ENCODE assay signal across 8 mouse cellular contexts in the genomic region with DNA sequence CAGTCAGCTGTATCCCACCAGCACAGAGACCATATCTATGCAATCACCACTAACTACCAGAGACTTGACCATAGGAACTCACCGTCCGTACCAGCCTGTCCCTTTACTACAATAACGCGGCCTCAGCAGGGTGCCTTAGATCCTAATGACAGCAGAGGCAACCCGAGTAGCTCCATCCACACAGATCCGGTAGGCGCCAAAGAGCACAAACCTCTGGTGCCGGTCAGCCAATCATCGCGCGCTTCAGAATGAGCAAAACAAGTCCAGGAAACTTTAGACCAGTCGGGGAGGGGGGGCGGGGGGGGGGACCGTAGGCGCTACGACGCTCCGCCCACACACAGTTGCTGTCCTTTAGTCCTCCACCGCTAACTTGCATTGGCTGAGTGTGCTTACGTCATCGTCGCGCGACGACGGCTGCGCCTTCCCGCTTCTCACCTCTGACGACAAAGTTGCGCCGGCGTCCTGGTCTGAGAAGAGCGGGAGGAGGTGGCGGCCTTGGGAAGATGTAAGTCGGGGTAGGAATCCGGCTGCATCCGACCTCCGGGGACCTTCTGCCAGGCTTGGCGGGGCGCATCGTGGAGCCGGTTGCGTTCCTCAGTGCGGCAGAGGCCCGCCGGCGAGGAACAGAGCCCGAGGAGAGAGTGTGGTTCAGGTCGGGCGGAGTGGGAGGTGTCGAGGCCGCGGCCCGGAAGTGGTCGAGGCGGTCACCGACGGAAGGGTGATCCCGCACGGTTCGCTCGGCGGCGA. TPM values are rescaled to one million over a fixed set of nuclear protein-coding genes. Genes with fewer than 3 reads are reported as not detected.
DNase-seq lines count a peak whose midpoint lies in the region; ATAC-seq and TF ChIP-seq lines count a peak whose summit lies in the region.

TSS of gene Rnps1 (plus strand) at position 336 of the 747 bp plus-strand sequence.

- TF ChIP-seq CTCF in bone marrow macrophage, adult 2 months (IDR thresholded peaks at IDR 0.05; ENCODE audit: low read depth, low read length), result no peak
- no peak for TF ChIP-seq CTCF in embryonic fibroblast, embryonic 13.5 days (IDR thresholded peaks at IDR 0.05; ENCODE audit: borderline replicate concordance, insufficient read depth, low read length)

- H3K4me3 ChIP-seq in bone marrow macrophage, adult 2 months (ENCODE audit: insufficient read depth, low read length), result peak within 1 kb of the TSS; percentile 91
- peak within 1 kb of the TSS; percentile 98 for H3K4me3 ChIP-seq in embryonic fibroblast, embryonic 13.5 days (ENCODE audit: insufficient read depth, low read length)
- H3K4me3 ChIP-seq in kidney, embryonic 14.5 days (ENCODE audit: low read length), result peak within 1 kb of the TSS; percentile 70
- H3K4me3 ChIP-seq in limb, embryonic 15.5 days, result peak within 1 kb of the TSS; percentile 64

- H3K4me2 ChIP-seq in kidney, embryonic 14.5 days (replicated peaks; ENCODE audit: low read depth, low read length), result peak within 1 kb of the TSS; percentile 91
- peak within 1 kb of the TSS; percentile 75 for H3K4me2 ChIP-seq in limb, embryonic 15.5 days

- peaks cover 47% of the 10 kb centered on the region for H3K36me3 ChIP-seq in kidney, embryonic 14.5 days (ENCODE audit: control insufficient read depth, insufficient read depth, low read length)
- peaks cover 57% of the 10 kb centered on the region for H3K36me3 ChIP-seq in limb, embryonic 15.5 days

- peaks cover 12% of the 10 kb centered on the region for H3K4me1 ChIP-seq in bone marrow macrophage, adult 2 months (ENCODE audit: control insufficient read depth, insufficient read depth, low read length)
- H3K4me1 ChIP-seq in embryonic fibroblast, embryonic 13.5 days (ENCODE audit: control insufficient read depth, insufficient read depth, low read length), result peaks cover 10% of the 10 kb centered on the region; the same call in 1 of the 2 replicates
- peaks cover 18% of the 10 kb centered on the region for H3K4me1 ChIP-seq in kidney, embryonic 14.5 days (ENCODE audit: control insufficient read depth, insufficient read depth, low read length)
- peaks cover 28% of the 10 kb centered on the region for H3K4me1 ChIP-seq in limb, embryonic 15.5 days

- peak within 1 kb of the TSS; percentile 93 for H3K9ac ChIP-seq in kidney, embryonic 14.5 days (ENCODE audit: low read depth, low read length)
- peak within 1 kb of the TSS; percentile 72 for H3K9ac ChIP-seq in limb, embryonic 15.5 days

- no peaks in the 10 kb centered on the region for H3K27me3 ChIP-seq in kidney, embryonic 14.5 days (ENCODE audit: control insufficient read depth, insufficient read depth, low read length)
- no peaks in the 10 kb centered on the region for H3K27me3 ChIP-seq in limb, embryonic 15.5 days

- WGBS in kidney, embryonic 14.5 days, result under 1% methylated on average over 64 of the region's 64 CpGs
- WGBS in limb, embryonic 15.5 days, result under 1% methylated on average over 64 of the region's 64 CpGs

- ATAC-seq in kidney, embryonic 14.5 days (ENCODE audit: low FRiP score, low TSS enrichment), result peak; percentile 96
- peak; percentile 90 for ATAC-seq in limb, embryonic 15.5 days (ENCODE audit: insufficient number of reproducible peaks, low FRiP score, low TSS enrichment, low read depth)

- peak within 1 kb of the TSS; percentile 78 for H3K27ac ChIP-seq in bone marrow macrophage, adult 2 months (ENCODE audit: insufficient read depth, low read depth, low read length)
- H3K27ac ChIP-seq in embryonic fibroblast, embryonic 13.5 days (ENCODE audit: insufficient read depth, low read length), result peak within 1 kb of the TSS; percentile 89
- peak within 1 kb of the TSS; percentile 97 for H3K27ac ChIP-seq in kidney, embryonic 14.5 days (ENCODE audit: low read depth, low read length)
- peak within 1 kb of the TSS; percentile 96 for H3K27ac ChIP-seq in limb, embryonic 15.5 days

- TF ChIP-seq POLR2A in bone marrow macrophage, adult 2 months (IDR thresholded peaks at IDR 0.05; ENCODE audit: borderline replicate concordance, low read depth, low read length), result no peak
- TF ChIP-seq POLR2A in embryonic fibroblast, embryonic 13.5 days (IDR thresholded peaks at IDR 0.05; ENCODE audit: low read depth, low read length), result peak; percentile 65

- no peaks in the 10 kb centered on the region for H3K9me3 ChIP-seq in kidney, embryonic 14.5 days (ENCODE audit: control insufficient read depth, low read length)
- H3K9me3 ChIP-seq in limb, embryonic 15.5 days, result no peaks in the 10 kb centered on the region

- peak; percentile 100 for DNase-seq in A20 (ENCODE audit: low read depth, low spot score)
- DNase-seq in heart, adult 9 months (ENCODE audit: low spot score in 2 of 2), result peak; percentile 91 to 92
- DNase-seq in monocyte, adult 2 months (ENCODE audit: low read depth in 1 of 2, low spot score in 2 of 2), result peak; percentile 71 to 88
- DNase-seq in spleen, postnatal 36 days (ENCODE audit: low spot score in 2 of 2), result peak; percentile 91 to 93

RNA-seq across cellular contexts. Expression of gene Rnps1, which starts in this region (rescaled TPM):
- 65.0 and 72.0 TPM in 2 replicates for polyA plus RNA-seq in bone marrow macrophage, adult 2 months (2012; ENCODE audit: insufficient read depth, insufficient read length, missing spikeins)
- 123 and 134 TPM in 2 replicates for polyA plus RNA-seq in embryonic fibroblast, embryonic 13.5 days (2011; ENCODE audit: insufficient read length, low read depth, missing spikeins)
- polyA plus RNA-seq in kidney, embryonic 14.5 days (2014; fragmentation: Nextera tagmentation; extraction: Ambion mirVana), result 306 and 312 TPM in 2 replicates
- polyA plus RNA-seq in limb, embryonic 15.5 days (2015; fragmentation: Nextera tagmentation; extraction: Ambion mirVana), result 244 and 255 TPM in 2 replicates

Comparison
In these comparisons a context has a peak if more than half of its experiments do, and no peak if none do; other contexts are left out.
1. Peak in every context shown above with its lines: DNase-seq, ATAC-seq, H3K4me3 ChIP-seq and H3K27ac ChIP-seq.